Mouse (Mus musculus) megakaryocyte, embryonic 14.5 days (primary cell): Measurements from ENCODE around the gene Rwdd4a. TPM values are rescaled to one million over a fixed set of nuclear protein-coding genes. Genes with fewer than 3 reads are reported as not detected.

ENCODE experiments used
- H3K27me3 ChIP-seq: replicated peaks from 2 replicates; pipeline ENCODE3; 2012; ENCODE audit warnings: inconsistent platforms
- H3K36me3 ChIP-seq: replicated peaks from 2 replicates; pipeline ENCODE3; 2012; ENCODE audit warnings: low read length, inconsistent platforms, mixed read lengths
- H3K4me1 ChIP-seq: 2 replicates; pipeline ENCODE4 v1.6.1; 2012; ENCODE audit warnings: inconsistent platforms
- H3K4me3 ChIP-seq: replicated peaks from 2 replicates; pipeline ENCODE3; 2012; ENCODE audit warnings: moderate library complexity, mild to moderate bottlenecking, inconsistent platforms
- H3K9me3 ChIP-seq: 2 replicates; pipeline ENCODE4 v1.6.1; 2012; ENCODE audit warnings: inconsistent platforms
- FLI1 ChIP-seq: IDR thresholded peaks from 2 replicates; pipeline ENCODE4 v1.6.1; 2012; ENCODE audit warnings: low read length, inconsistent platforms, mixed read lengths
- GATA1 ChIP-seq: IDR thresholded peaks from 3 replicates; pipeline ENCODE4 v1.6.1; 2012; ENCODE audit warnings: mixed read lengths, low read length, inconsistent platforms, borderline replicate concordance
- polyA plus RNA-seq: library from polyadenylated mRNA; stranded (reverse); fragments of >175 nt; gene quantifications from 2 replicates; pipeline ENCODE4 v1.2.3, GENCODE M21; 2012; ENCODE audit warnings: low replicate concordance; ENCODE audit not compliant: insufficient read depth

Rwdd4a gene
- polyA plus RNA-seq, 1 experiment: 12.3 TPM

GRCm38 (mm10) chr8:47538323-47538722 lies 4.9 kb downstream of the Rwdd4a start:
- Histone ChIP-seq H3K9me3 (no peaks in the 10 kb centered on the region), H3K27me3 (no peaks in the 10 kb centered on the region), H3K4me1 (peaks cover 19% of the 10 kb centered on the region), H3K36me3 (peaks cover 57% of the 10 kb centered on the region), H3K4me3 (no peak overlapping the region)
- no peak for TF ChIP-seq GATA1
- TF ChIP-seq FLI1: no peak

GRCm38 (mm10) chr8:47542746-47543145 lies 9.3 kb downstream of the Rwdd4a start:
- no peaks in the 10 kb centered on the region; the same call in 1 of the 2 replicates for H3K4me1 ChIP-seq
- no peak overlapping the region for H3K4me3 ChIP-seq
- no peaks in the 10 kb centered on the region for H3K9me3 ChIP-seq
- no peaks in the 10 kb centered on the region for H3K27me3 ChIP-seq
- TF ChIP-seq FLI1 (no peak), GATA1 (no peak)
- H3K36me3 ChIP-seq: peaks cover 89% of the 10 kb centered on the region

- Histone ChIP-seq H3K9me3 (peaks cover 4% of the 10 kb centered on the region; the same call in 1 of the 2 replicates), H3K27me3 (no peaks in the 10 kb centered on the region), H3K36me3 (peaks cover 90% of the 10 kb centered on the region), H3K4me1 (no peaks in the 10 kb centered on the region; the same call in 1 of the 2 replicates), H3K4me3 (no peak overlapping the region)
- no peak for TF ChIP-seq FLI1
- TF ChIP-seq GATA1: no peak
Observed at GRCm38 (mm10) chr8:47544094-47544493, 10.6 kb downstream of the Rwdd4a start.

GRCm38 (mm10) chr8:47547102-47547501 lies 13.6 kb downstream of the Rwdd4a start:
- no peak for TF ChIP-seq FLI1
- no peak for TF ChIP-seq GATA1
- H3K27me3 ChIP-seq: no peaks in the 10 kb centered on the region
- no peaks in the 10 kb centered on the region; the same call in 1 of the 2 replicates for H3K4me1 ChIP-seq
- no peak overlapping the region for H3K4me3 ChIP-seq
- H3K36me3 ChIP-seq: peaks cover 95% of the 10 kb centered on the region
- peaks cover 4% of the 10 kb centered on the region; the same call in 1 of the 2 replicates for H3K9me3 ChIP-seq

GRCm38 (mm10) chr8:47553613-47554012 lies 20.1 kb downstream of the Rwdd4a start:
- no peak for TF ChIP-seq FLI1
- TF ChIP-seq GATA1: no peak
- Histone ChIP-seq H3K4me1 (no peaks in the 10 kb centered on the region), H3K4me3 (no peak overlapping the region), H3K36me3 (peaks cover 41% of the 10 kb centered on the region), H3K27me3 (no peaks in the 10 kb centered on the region), H3K9me3 (no peaks in the 10 kb centered on the region)

- Histone ChIP-seq H3K27me3 (no peaks in the 10 kb centered on the region), H3K4me3 (no peak overlapping the region), H3K9me3 (no peaks in the 10 kb centered on the region), H3K36me3 (peaks cover 13% of the 10 kb centered on the region), H3K4me1 (no peaks in the 10 kb centered on the region)
- TF ChIP-seq GATA1: no peak
- TF ChIP-seq FLI1: no peak
Observed at GRCm38 (mm10) chr8:47556446-47556845, 23.0 kb downstream of the Rwdd4a start.

GRCm38 (mm10) chr8:47558274-47558673 lies 24.8 kb downstream of the Rwdd4a start:
- Histone ChIP-seq H3K9me3 (peaks cover 6% of the 10 kb centered on the region; the same call in 1 of the 2 replicates), H3K36me3 (peaks cover 2% of the 10 kb centered on the region), H3K4me1 (no peaks in the 10 kb centered on the region), H3K4me3 (no peak overlapping the region), H3K27me3 (no peaks in the 10 kb centered on the region)
- TF ChIP-seq FLI1 (no peak), GATA1 (no peak)

GRCm38 (mm10) chr8:47560801-47561200 lies 27.3 kb downstream of the Rwdd4a start:
- H3K4me3 ChIP-seq: no peak overlapping the region
- no peak for TF ChIP-seq GATA1
- no peak for TF ChIP-seq FLI1
- H3K4me1 ChIP-seq: no peaks in the 10 kb centered on the region
- H3K9me3 ChIP-seq: peaks cover 6% of the 10 kb centered on the region; the same call in 1 of the 2 replicates
- H3K36me3 ChIP-seq: no peaks in the 10 kb centered on the region
- no peaks in the 10 kb centered on the region for H3K27me3 ChIP-seq

GRCm38 (mm10) chr8:47566551-47566950 lies 33.1 kb downstream of the Rwdd4a start:
- Histone ChIP-seq H3K27me3 (no peaks in the 10 kb centered on the region), H3K9me3 (peaks cover 10% of the 10 kb centered on the region), H3K4me3 (no peak overlapping the region), H3K4me1 (no peaks in the 10 kb centered on the region), H3K36me3 (no peaks in the 10 kb centered on the region)
- TF ChIP-seq GATA1 (no peak), FLI1 (no peak)

- H3K4me3 ChIP-seq: no peak overlapping the region
- H3K36me3 ChIP-seq: no peaks in the 10 kb centered on the region
- H3K9me3 ChIP-seq: peaks cover 3% of the 10 kb centered on the region; the same call in 1 of the 2 replicates
- TF ChIP-seq GATA1: no peak
- no peak for TF ChIP-seq FLI1
- H3K4me1 ChIP-seq: no peaks in the 10 kb centered on the region
- H3K27me3 ChIP-seq: no peaks in the 10 kb centered on the region
Observed at GRCm38 (mm10) chr8:47568098-47568497, 34.6 kb downstream of the Rwdd4a start.

- Histone ChIP-seq H3K27me3 (no peaks in the 10 kb centered on the region), H3K9me3 (peaks cover 3% of the 10 kb centered on the region; the same call in 1 of the 2 replicates), H3K4me3 (no peak overlapping the region), H3K36me3 (no peaks in the 10 kb centered on the region), H3K4me1 (0 out of 2 replicates have a peak, but pooled peaks cover 3% of the 10 kb centered on the region)
- TF ChIP-seq GATA1: no peak
- TF ChIP-seq FLI1: no peak
Observed at GRCm38 (mm10) chr8:47570161-47570560, 36.7 kb downstream of the Rwdd4a start.

GRCm38 (mm10) chr8:47573482-47573881 lies 40.0 kb downstream of the Rwdd4a start:
- Histone ChIP-seq H3K4me3 (no peak overlapping the region), H3K9me3 (peaks cover 16% of the 10 kb centered on the region)
- TF ChIP-seq GATA1 (no peak), FLI1 (no peak)

More at GRCm38 (mm10) chr8:47573482-47573881, 40.0 kb downstream of the Rwdd4a start:
- H3K36me3 ChIP-seq: no peaks in the 10 kb centered on the region
- H3K4me1 ChIP-seq: 0 out of 2 replicates have a peak, but pooled peaks cover 3% of the 10 kb centered on the region
- H3K27me3 ChIP-seq: no peaks in the 10 kb centered on the region
